Mouse (Mus musculus): ENCODE data around the gene Gm5089.

- TF ChIP-seq CTCF (IDR thresholded peaks at IDR 0.05) (no peak), POLR2A (IDR thresholded peaks at IDR 0.05; ENCODE audit: insufficient read depth, low read depth, low read length) (no peak), EP300 (IDR thresholded peaks at IDR 0.05; ENCODE audit: insufficient read depth, low read depth, low read length) (no peak)
These were observed 4.1 kb upstream of the Gm5089 start for GRCm38 (mm10) chr14:122454901-122455561.

Measured in heart, adult 2 months (tissue).